Mouse (Mus musculus) embryo, embryonic 9.5 days (tissue): ENCODE measurements around the gene Lrp8.

Experiments
- DNase-seq: peaks from one replicate; pipeline ENCODE4 v3.0.0-alpha.2; 2017; ENCODE audit errors: extremely low spot score

The Lrp8 gene

DNA sequence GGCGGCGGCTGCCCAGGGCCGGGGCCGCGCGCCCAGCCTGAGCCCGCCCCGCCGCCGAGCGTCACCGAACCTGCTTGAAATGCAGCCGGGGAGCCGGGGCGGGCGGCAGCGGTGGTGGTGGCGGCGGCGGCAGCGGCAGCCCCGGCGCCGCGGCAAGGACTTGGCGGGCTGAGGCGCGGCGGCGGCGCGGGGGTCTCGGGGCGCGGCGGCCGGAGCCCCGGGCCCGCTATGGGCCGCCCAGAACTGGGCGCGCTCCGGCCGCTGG lies at the start of gene Lrp8:
Gene Lrp8 (plus strand): TSS at position 77 of the 265 bp plus-strand sequence.
- no peak for DNase-seq

- no peak for DNase-seq
Measured at GRCm38 (mm10) chr4:107756222-107756621, 45.8 kb upstream of the Lrp8 start.

GRCm38 (mm10) chr4:107757487-107758470 lies 44.3 kb upstream of the Lrp8 start:
- no peak for DNase-seq

- DNase-seq: no peak
Measured at GRCm38 (mm10) chr4:107758938-107759337, 43.1 kb upstream of the Lrp8 start.

DNA sequence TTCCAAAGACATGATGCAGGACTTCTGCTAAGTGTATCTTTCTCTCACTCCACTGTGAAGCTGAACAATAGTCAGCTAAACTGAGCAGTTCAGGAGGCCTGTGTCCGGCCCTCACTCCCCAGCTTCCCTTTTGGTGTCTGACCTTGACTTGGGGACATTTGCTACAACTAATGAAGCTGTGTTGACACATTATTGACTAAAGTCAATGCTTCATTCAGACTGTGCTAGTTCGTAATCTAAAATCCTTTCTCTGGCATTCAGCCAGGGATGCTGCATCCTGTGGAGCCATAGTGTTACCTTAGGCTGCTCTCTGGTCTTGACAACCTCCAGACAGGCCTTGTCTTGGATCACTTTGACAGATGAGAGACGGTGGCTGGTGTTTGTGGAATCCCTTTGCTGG lies 39.1 kb upstream of the Lrp8 start:
- DNase-seq: no peak

- no peak for DNase-seq
Measured at GRCm38 (mm10) chr4:107763598-107763997, 38.5 kb upstream of the Lrp8 start.

GRCm38 (mm10) chr4:107765196-107765813 lies 36.8 kb upstream of the Lrp8 start:
- peak; percentile 10 for DNase-seq

- DNase-seq: peak; percentile 32
Measured at GRCm38 (mm10) chr4:107766182-107766581, 35.9 kb upstream of the Lrp8 start.

DNA sequence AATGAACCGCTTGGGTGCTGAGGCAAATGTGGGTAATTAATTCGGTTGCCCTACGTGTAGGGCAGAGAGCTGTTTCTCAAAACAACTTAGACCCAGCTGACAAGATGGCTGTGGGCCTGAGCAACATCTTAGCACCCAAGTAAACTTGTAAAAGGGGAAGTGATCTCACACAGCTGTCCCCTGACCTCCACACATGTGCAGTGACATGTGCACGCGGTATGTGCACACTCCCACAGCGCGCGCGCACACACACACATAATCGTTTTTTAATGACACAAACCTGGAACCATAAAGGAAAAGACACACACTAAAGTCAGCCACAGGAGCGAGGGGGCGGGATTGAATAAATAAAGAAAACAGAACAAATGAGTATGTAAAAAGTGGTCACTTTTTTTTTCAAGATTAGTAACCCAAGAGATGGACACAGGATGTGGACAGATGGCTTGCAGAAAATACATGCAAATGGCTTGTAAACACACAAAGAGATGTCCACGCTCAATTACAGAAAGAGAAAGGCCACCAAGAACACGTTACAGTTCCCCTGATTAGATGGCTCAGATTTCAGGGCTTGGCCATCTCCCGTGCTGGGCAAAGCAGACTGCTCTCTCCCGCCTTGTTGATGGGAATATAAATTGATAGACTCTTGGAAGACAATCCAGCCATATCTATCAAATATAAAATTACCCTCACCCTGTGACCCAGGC lies 29.8 kb upstream of the Lrp8 start:
- no peak for DNase-seq

DNA sequence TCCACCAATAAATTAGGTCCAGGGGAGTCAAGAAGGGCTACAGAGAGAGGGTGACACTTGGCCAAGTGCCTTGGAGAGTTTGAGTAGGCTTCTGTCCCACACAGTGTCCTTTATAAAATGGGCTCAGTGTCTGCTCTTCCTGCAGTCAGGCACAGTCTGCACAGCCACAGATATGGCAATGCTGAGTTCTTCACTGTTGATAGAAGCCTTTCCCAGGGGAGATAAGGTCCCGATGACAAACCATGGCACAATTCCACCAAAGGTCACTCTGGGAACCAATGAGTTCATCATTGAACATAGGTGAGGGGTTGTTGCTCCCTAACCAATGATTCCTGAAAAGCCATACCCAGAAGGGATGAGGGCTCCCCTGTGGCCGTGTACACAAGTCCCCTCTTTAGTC lies 27.2 kb upstream of the Lrp8 start:
- no peak for DNase-seq

- peak; percentile 15 for DNase-seq
Measured at GRCm38 (mm10) chr4:107775672-107776071, 26.4 kb upstream of the Lrp8 start.

GRCm38 (mm10) chr4:107776990-107777673 lies 24.9 kb upstream of the Lrp8 start:
- no peak for DNase-seq

GRCm38 (mm10) chr4:107783541-107783940 lies 18.5 kb upstream of the Lrp8 start:
- no peak for DNase-seq

DNA sequence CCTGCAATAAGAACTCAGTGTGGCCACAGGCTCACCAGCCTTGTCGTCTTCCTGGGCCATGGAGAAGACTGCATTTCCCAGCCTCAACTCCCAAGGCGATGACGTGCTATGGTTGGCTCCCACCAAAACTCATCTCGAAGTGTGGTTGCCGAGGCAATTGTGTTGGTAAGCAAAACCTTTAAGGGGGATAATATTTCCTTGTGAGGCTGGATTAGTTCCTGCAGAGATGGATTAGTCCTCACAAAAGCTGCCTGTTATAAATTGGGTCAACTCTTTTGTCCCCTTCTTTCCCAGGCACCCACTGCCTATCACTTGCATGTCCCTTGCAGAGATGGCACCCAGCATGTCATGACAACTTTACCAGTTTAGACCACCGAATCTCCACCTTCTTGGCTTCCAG lies 13.2 kb upstream of the Lrp8 start:
- no peak for DNase-seq

DNA sequence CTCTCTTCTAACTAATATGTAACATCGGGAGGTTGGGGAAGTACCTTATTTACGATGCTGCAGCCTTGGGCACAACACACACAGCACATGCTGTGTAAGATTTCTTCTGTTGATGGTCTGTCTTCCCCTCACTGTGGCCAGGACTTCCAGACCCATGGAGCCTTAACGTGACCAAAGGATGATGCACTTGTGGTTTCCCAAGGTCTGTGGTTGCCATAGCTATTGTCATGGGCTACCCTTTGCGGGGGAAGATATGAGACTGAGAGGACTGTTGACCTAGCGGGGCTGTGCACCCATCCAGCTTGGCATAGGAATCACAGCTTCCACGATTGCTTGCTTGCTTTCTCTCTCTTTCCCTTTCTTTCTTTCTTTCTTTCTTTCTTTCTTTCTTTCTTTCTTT lies 1.3 kb upstream of the Lrp8 start:
- DNase-seq: no peak

- peak; percentile 81 for DNase-seq
Measured at GRCm38 (mm10) chr4:107801366-107802184, 486 bp upstream of the Lrp8 start.

GRCm38 (mm10) chr4:107802450-107803331 lies 630 bp downstream of the Lrp8 start:
- DNase-seq: peak; percentile 60

DNA sequence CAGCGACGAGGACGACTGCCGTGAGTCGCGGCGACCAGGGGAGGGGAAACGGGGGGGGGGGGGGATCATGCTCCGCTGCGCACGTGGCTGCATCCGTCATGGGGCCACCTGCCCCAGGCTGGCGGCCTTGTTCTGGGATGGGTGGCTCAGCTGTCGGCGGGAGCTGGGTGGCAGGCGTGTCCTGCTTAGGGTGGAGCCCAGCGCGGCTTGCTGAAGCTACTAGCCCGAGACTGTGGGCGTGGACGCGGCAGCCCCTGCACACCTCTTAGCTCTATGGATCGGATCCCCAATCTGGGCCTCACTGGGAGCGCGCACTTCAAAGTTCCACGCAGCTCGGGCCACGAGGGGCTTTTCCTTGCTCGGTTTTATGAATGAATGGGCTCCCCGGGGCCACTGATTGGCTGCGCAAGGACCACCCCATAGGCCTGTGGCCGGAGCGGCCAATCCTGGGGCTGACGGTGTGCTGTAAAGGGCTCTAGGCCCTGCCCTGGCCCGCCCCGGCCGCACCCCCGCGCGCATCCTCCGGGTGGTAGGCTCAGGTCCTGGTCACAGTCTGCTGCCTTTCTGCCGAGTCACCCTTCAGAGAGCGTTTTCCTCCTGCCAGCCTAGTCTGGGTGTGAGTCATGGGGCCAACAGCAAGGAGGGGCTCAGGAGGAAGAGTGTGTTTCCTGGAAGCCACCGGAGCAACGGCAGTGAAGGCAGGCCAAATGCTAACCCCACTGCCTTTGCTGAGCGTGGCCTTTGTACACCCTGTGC lies 1.5 kb downstream of the Lrp8 start:
- peak; percentile 91 for DNase-seq

DNA sequence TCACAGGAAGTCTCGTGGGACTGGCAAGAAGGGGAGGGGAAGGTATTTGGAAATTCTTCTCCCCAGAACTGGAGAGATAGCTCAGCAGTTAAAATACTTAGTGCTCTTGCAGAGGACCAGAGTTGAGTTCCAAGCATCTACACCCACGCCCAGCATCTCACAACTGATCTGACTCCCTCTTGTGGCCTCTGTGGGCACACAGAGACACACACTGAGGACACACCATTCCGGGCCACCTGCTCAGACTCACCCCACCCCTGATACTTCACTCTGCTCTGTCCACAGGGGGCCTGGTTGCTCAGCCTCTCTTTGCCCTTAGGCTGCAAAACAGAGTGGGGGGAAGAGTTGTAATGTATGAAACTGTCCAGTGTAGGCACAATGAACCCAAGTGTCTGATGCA lies 3.4 kb downstream of the Lrp8 start:
- DNase-seq: no peak
